Mouse (Mus musculus) heart, embryonic 12.5 days (tissue): ENCODE measurements around the gene Trappc4. TPM values are rescaled to one million over a fixed set of nuclear protein-coding genes. Genes with fewer than 3 reads are reported as not detected.
"Not testable (repeated sequence)": the region's sequence is repeated elsewhere in the genome, so short reads cannot be mapped to it uniquely, and the experiment has no call there.

Source experiments
- ATAC-seq: fragments of 200-750 bp; cut with Nextera tagmentation; 2 replicates; pipeline ENCODE4 v1.8.0; 2017; ENCODE audit warnings: moderate TSS enrichment, moderate library complexity; ENCODE audit not compliant: insufficient number of reproducible peaks, low FRiP score
- H3K27ac ChIP-seq: fragments of 300-500 bp; sonication (generic); 2 replicates; pipeline ENCODE4 v1.5.1; 2016; ENCODE audit warnings: mild to moderate bottlenecking, moderate library complexity; ENCODE audit not compliant: poor library complexity, severe bottlenecking
- H3K27me3 ChIP-seq: fragments of 300-500 bp; sonication (generic); replicated peaks from 2 replicates; pipeline ENCODE4 v1.6.1; 2016; ENCODE audit warnings: mild to moderate bottlenecking, moderate library complexity
- H3K36me3 ChIP-seq: fragments of 300-500 bp; sonication (generic); 2 replicates; pipeline ENCODE4 v1.6.1; 2016; ENCODE audit warnings: mild to moderate bottlenecking, moderate library complexity
- H3K4me1 ChIP-seq: fragments of 300-500 bp; sonication (generic); replicated peaks from 2 replicates; pipeline ENCODE4 v1.6.1; 2016; ENCODE audit warnings: mild to moderate bottlenecking
- H3K4me2 ChIP-seq: fragments of 300-500 bp; sonication (generic); 2 replicates; pipeline ENCODE4 v1.6.1; 2016; ENCODE audit warnings: mild to moderate bottlenecking, moderate library complexity
- H3K4me3 ChIP-seq: fragments of 300-500 bp; sonication (generic); 2 replicates; pipeline ENCODE4 v1.5.1; 2016; ENCODE audit warnings: mild to moderate bottlenecking
- H3K9ac ChIP-seq: fragments of 300-500 bp; sonication (generic); 2 replicates; pipeline ENCODE4 v1.6.1; 2016; ENCODE audit warnings: mild to moderate bottlenecking, moderate library complexity
- H3K9me3 ChIP-seq: fragments of 300-500 bp; sonication (generic); replicated peaks from 2 replicates; pipeline ENCODE4 v1.6.1; 2016; ENCODE audit warnings: mild to moderate bottlenecking, moderate library complexity
- WGBS: fragments of 180-500 bp; shearing (Covaris S2); methylation state at CpG from one replicate; pipeline ENCODE4 v1.1.7; 2016; 5-methylcytosine and 5-hydroxymethylcytosine counted together
- polyA plus RNA-seq: library from polyadenylated mRNA; unstranded; fragments of >200 nt; fragmentation: Nextera tagmentation; extraction: Ambion mirVana; gene quantifications from 2 replicates; pipeline ENCODE4 v1.2.1, GENCODE M21; 2016

The Trappc4 gene
- polyA plus RNA-seq, 1 experiment from 2014 or later, result 82.6 TPM

- ATAC-seq, result no peak
- Histone ChIP-seq H3K4me2 (peak overlapping the region; percentile 97), H3K27me3 (no peaks in the 10 kb centered on the region), H3K9me3 (no peaks in the 10 kb centered on the region), H3K9ac (peak overlapping the region; percentile 88), H3K4me3 (peak overlapping the region; percentile 81), H3K36me3 (peaks cover 40% of the 10 kb centered on the region), H3K4me1 (peaks cover 16% of the 10 kb centered on the region), H3K27ac (peak overlapping the region; percentile 87)
- WGBS, result 9% methylated on average over 15 of the region's 15 CpGs
Observed at GRCm38 (mm10) chr9:44379862-44380261, 27.5 kb downstream of the Trappc4 start.

- ATAC-seq, result peak; percentile 99
- under 1% methylated on average over 83 of the region's 83 CpGs for WGBS
Observed at GRCm38 (mm10) chr9:44379054-44379834, 28.2 kb downstream of the Trappc4 start, which contains the start of gene Hyou1. TSS of gene Hyou1 (plus strand) at chr9:44379490.

GRCm38 (mm10) chr9:44378153-44378730, 29.2 kb downstream of the Trappc4 start:
- Histone ChIP-seq H3K4me3 (peak overlapping the region; percentile 81), H3K4me2 (peak overlapping the region; percentile 97), H3K27ac (no peak overlapping the region; the same call in 1 of the 2 replicates), H3K27me3 (no peaks in the 10 kb centered on the region), H3K9me3 (no peaks in the 10 kb centered on the region), H3K36me3 (peaks cover 23% of the 10 kb centered on the region), H3K4me1 (peaks cover 16% of the 10 kb centered on the region), H3K9ac (peak overlapping the region; percentile 76)
- WGBS, result 76% methylated on average over 5 of the region's 5 CpGs
- ATAC-seq, result no peak

More at GRCm38 (mm10) chr9:44379054-44379834, 28.2 kb downstream of the Trappc4 start, which contains the start of gene Hyou1:
- Histone ChIP-seq H3K36me3 (peaks cover 33% of the 10 kb centered on the region), H3K4me2 (peak within 1 kb of the TSS; percentile 97), H3K9me3 (no peaks in the 10 kb centered on the region), H3K4me3 (peak within 1 kb of the TSS; percentile 81), H3K9ac (peak within 1 kb of the TSS; percentile 88), H3K27me3 (no peaks in the 10 kb centered on the region), H3K4me1 (peaks cover 16% of the 10 kb centered on the region), H3K27ac (peak within 1 kb of the TSS; percentile 87)

- H3K27ac ChIP-seq, result not testable (repeated sequence)
- peaks cover 14% of the 10 kb centered on the region for H3K36me3 ChIP-seq
Observed at GRCm38 (mm10) chr9:44377335-44377734, 30.1 kb downstream of the Trappc4 start.

GRCm38 (mm10) chr9:44376141-44376540, 31.3 kb downstream of the Trappc4 start:
- WGBS, result 84% methylated on average over 6 of the region's 6 CpGs
- no peak for ATAC-seq
- Histone ChIP-seq H3K27ac (no peak overlapping the region), H3K27me3 (no peaks in the 10 kb centered on the region), H3K9ac (no peak overlapping the region), H3K4me2 (no peak overlapping the region), H3K9me3 (no peaks in the 10 kb centered on the region), H3K4me1 (peaks cover 16% of the 10 kb centered on the region), H3K4me3 (no peak overlapping the region), H3K36me3 (peaks cover 2% of the 10 kb centered on the region)

More at GRCm38 (mm10) chr9:44377335-44377734, 30.1 kb downstream of the Trappc4 start:
- H3K9me3 ChIP-seq, H3K4me3 ChIP-seq, H3K27me3 ChIP-seq, H3K4me2 ChIP-seq, H3K9ac ChIP-seq, ATAC-seq: not testable (repeated sequence)
- 78% methylated on average over 2 of the region's 2 CpGs for WGBS
- H3K4me1 ChIP-seq, result peaks cover 16% of the 10 kb centered on the region

GRCm38 (mm10) chr9:44373386-44373785, 34.0 kb downstream of the Trappc4 start:
- Histone ChIP-seq H3K4me1 (peaks cover 2% of the 10 kb centered on the region; the same call in 1 of the 2 replicates), H3K27ac (no peak overlapping the region), H3K9me3 (no peaks in the 10 kb centered on the region), H3K36me3 (no peaks in the 10 kb centered on the region), H3K27me3 (no peaks in the 10 kb centered on the region), H3K9ac (no peak overlapping the region), H3K4me3 (no peak overlapping the region), H3K4me2 (no peak overlapping the region)
- peak; percentile 18; the same call in 1 of the 2 replicates for ATAC-seq

- H3K36me3 ChIP-seq, result peaks cover 2% of the 10 kb centered on the region
- no peaks in the 10 kb centered on the region for H3K9me3 ChIP-seq
- no peaks in the 10 kb centered on the region for H3K27me3 ChIP-seq
- 60% methylated on average over 3 of the region's 3 CpGs for WGBS
- H3K9ac ChIP-seq, result no peak overlapping the region
- H3K27ac ChIP-seq, result no peak overlapping the region
- ATAC-seq, result no peak
- H3K4me2 ChIP-seq, result no peak overlapping the region
- H3K4me3 ChIP-seq, result no peak overlapping the region
- peaks cover 7% of the 10 kb centered on the region for H3K4me1 ChIP-seq
Observed at GRCm38 (mm10) chr9:44364480-44364879, 42.9 kb downstream of the Trappc4 start.

- not testable (repeated sequence) for H3K4me1 ChIP-seq, H3K9me3 ChIP-seq, H3K9ac ChIP-seq, ATAC-seq, H3K27me3 ChIP-seq, H3K27ac ChIP-seq
- Histone ChIP-seq H3K36me3 (peaks cover 24% of the 10 kb centered on the region), H3K4me3 (peak overlapping the region; percentile 99), H3K4me2 (peak overlapping the region; percentile 96)
- WGBS, result 45% methylated on average over 4 of the region's 4 CpGs
Observed at GRCm38 (mm10) chr9:44361931-44362330, 45.5 kb downstream of the Trappc4 start.

GRCm38 (mm10) chr9:44361190-44361917, 46.0 kb downstream of the Trappc4 start, which contains the start of gene Vps11:
TSS of gene Vps11 (minus strand) at chr9:44361670.
- under 1% methylated on average over 44 of the region's 44 CpGs for WGBS
- Histone ChIP-seq H3K9me3 (no peaks in the 10 kb centered on the region), H3K36me3 (peaks cover 30% of the 10 kb centered on the region), H3K4me2 (peak within 1 kb of the TSS; percentile 96), H3K4me3 (peak within 1 kb of the TSS; percentile 99), H3K27me3 (no peaks in the 10 kb centered on the region), H3K27ac (peak within 1 kb of the TSS; percentile 72), H3K4me1 (peaks cover 7% of the 10 kb centered on the region), H3K9ac (peak within 1 kb of the TSS; percentile 88)
- peak; percentile 93 for ATAC-seq

- 74% methylated on average over 4 of the region's 4 CpGs for WGBS
- Histone ChIP-seq H3K4me3 (no peak overlapping the region), H3K4me1 (peaks cover 7% of the 10 kb centered on the region), H3K36me3 (peaks cover 72% of the 10 kb centered on the region), H3K27me3 (no peaks in the 10 kb centered on the region), H3K9ac (no peak overlapping the region), H3K4me2 (no peak overlapping the region), H3K9me3 (no peaks in the 10 kb centered on the region), H3K27ac (no peak overlapping the region)
- no peak for ATAC-seq
Observed at GRCm38 (mm10) chr9:44357207-44357606, 50.2 kb downstream of the Trappc4 start.
